Mouse (Mus musculus) MEL (cell line): ENCODE data around the gene Ptbp1.

Experiments used
- CTCF ChIP-seq, 3 experiments: IDR thresholded peaks in 2 of 3; conservative IDR thresholded peaks in 1 of 3; 2 replicates each; pipeline ENCODE4 v1.5.1; 2011 to 2012; ENCODE audit warnings: low read length in 3 of 3, low read depth in 2 of 3, mild to moderate bottlenecking in 2 of 3, improper control_type of control experiment in 1 of 3, inconsistent platforms in 1 of 3, mixed read lengths in 1 of 3, moderate library complexity in 1 of 3; ENCODE audit not compliant: control insufficient read depth in 1 of 3, insufficient read depth in 1 of 3, poor library complexity in 1 of 3, severe bottlenecking in 1 of 3
- ETS1 ChIP-seq: IDR thresholded peaks from 2 replicates; pipeline ENCODE4 v1.6.1; 2012; ENCODE audit warnings: low read depth, mild to moderate bottlenecking, inconsistent platforms, low read length, improper control_type of control experiment, moderate library complexity
- POLR2A ChIP-seq, 2 experiments: IDR thresholded peaks; 2 replicates each; pipeline ENCODE4 v1.6.1; 2011 to 2012; ENCODE audit warnings: low read length in 2 of 2, mild to moderate bottlenecking in 2 of 2, control low read depth in 1 of 2, improper control_type of control experiment in 1 of 2, low read depth in 1 of 2, moderate library complexity in 1 of 2; ENCODE audit not compliant: control insufficient read depth in 1 of 2, insufficient read depth in 1 of 2, poor library complexity in 1 of 2

DNA sequence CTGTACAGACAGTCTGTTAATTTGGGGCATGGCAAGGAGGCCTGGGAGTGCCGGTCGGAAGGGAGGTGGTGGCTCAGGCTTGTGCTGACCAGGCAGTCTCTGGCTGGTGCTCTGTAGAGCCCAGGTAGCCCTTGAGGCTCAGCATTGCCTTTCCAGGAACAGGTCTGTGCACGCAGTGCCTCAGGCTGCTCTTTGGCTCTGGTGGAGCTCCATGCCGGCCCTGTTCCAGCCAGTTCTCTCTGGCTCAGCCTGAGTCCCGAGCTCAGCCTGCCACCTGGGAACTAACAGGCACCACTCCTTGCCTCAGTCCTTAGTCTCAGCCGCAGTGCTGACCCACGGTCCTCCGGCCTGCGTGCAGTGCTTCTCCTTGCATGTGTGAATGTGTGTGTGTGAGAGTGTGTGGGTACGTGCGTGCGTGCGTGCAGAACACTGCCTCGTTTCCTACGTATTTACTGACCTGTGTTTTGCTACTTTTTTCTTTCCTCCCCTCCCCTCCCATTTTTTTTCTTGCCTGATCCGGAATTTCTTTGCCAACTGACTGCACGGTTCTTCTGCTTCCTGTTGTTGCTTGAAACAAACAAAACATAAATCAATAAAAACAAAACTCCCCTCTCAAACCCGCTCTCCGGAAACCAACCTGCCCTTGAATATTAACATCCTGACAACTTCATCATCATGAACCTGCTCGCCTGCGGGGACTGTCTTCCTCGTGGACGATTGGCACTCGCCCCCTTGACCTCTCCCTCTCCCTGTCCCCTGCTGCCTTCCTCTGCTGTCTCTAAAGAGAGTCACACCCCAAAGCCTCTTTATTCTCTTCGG is 7.2 kb downstream of the Ptbp1 start:
- TF ChIP-seq POLR2A (IDR thresholded peaks at IDR 0.05; ENCODE audit: control insufficient read depth in 1 of 2, insufficient read depth in 1 of 2, low read depth in 1 of 2, low read length in 2 of 2, poor library complexity in 1 of 2) (no peak; a peak in 1 of 4 replicates), CTCF (IDR thresholded peaks at IDR 0.05 in 2 of 3, conservative IDR thresholded peaks at IDR 0.05 in 1 of 3; ENCODE audit: control insufficient read depth in 1 of 3, insufficient read depth in 1 of 3, low read depth in 2 of 3, low read length in 3 of 3, poor library complexity in 1 of 3, severe bottlenecking in 1 of 3) (no peak), ETS1 (no peak)
